Mouse (Mus musculus) cortical plate, adult 2 months (tissue): Measurements from ENCODE around the gene Mmp24. TPM values are rescaled to one million over a fixed set of nuclear protein-coding genes. Genes with fewer than 3 reads are reported as not detected.
A peak's percentile ranks its signal among the peaks of the same experiment; 100 is the strongest.

Experiments
- H3K27ac ChIP-seq: fragments of 200-500 bp; 2 replicates; pipeline ENCODE4 v1.5.1; 2012; ENCODE audit warnings: low read length, control low read depth, inconsistent platforms; ENCODE audit not compliant: insufficient read depth
- H3K4me1 ChIP-seq: fragments of 200-500 bp; 2 replicates; pipeline ENCODE4 v1.6.1; 2011; ENCODE audit warnings: low read length; ENCODE audit not compliant: control insufficient read depth, insufficient read depth
- H3K4me3 ChIP-seq: fragments of 200-500 bp; 2 replicates; pipeline ENCODE4 v1.5.1; 2011; ENCODE audit warnings: mild to moderate bottlenecking, low read length, control low read depth; ENCODE audit not compliant: insufficient read depth
- CTCF ChIP-seq: fragments of 200-500 bp; IDR thresholded peaks from 2 replicates; pipeline ENCODE4 v1.5.1; 2011; ENCODE audit warnings: mild to moderate bottlenecking, control low read depth, low read length; ENCODE audit not compliant: insufficient read depth; ENCODE audit errors: extremely low read depth
- POLR2A ChIP-seq: fragments of 200-500 bp; IDR thresholded peaks from 2 replicates; pipeline ENCODE4 v1.6.1; 2011; ENCODE audit warnings: mild to moderate bottlenecking, low read length, control low read depth; ENCODE audit not compliant: insufficient read depth; ENCODE audit errors: extremely low read depth
- polyA plus RNA-seq: library from polyadenylated mRNA; depleted of rRNA; stranded (reverse); fragments of >200 nt; gene quantifications from 2 replicates; pipeline ENCODE4 v1.2.3, GENCODE M21; 2012

Mmp24 gene
- polyA plus RNA-seq, 1 experiment: 33.8 TPM

DNA sequence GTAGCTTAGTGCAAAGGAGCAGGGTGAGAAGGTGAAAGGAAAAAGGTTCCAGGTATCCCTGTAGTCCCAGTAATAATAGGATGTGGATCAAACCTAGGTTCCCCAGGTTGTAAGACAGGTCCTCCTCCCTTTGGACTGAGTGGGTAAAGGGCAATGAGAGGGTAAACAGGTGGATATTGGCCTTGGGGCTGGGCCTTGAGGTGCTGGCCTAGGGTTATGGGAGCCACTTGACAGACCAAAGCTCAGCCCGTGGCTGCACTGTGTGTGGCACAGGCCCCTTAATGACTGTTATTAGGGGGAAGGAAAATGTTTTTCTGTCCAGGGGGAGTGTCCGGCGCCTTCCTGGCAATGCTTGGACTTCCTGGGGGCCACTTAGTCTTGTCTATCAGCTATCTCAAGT is 62.8 kb downstream of the Mmp24 start:
- Histone ChIP-seq H3K4me3 (no peak overlapping the region), H3K27ac (no peak overlapping the region), H3K4me1 (no peaks in the 10 kb centered on the region)
- TF ChIP-seq CTCF: no peak
- no peak for TF ChIP-seq POLR2A

- TF ChIP-seq POLR2A (no peak), CTCF (no peak)
- Histone ChIP-seq H3K4me3 (no peak overlapping the region), H3K4me1 (no peaks in the 10 kb centered on the region), H3K27ac (no peak overlapping the region)
These were observed 63.8 kb downstream of the Mmp24 start for GRCm38 (mm10) chr2:155838961-155839360.

GRCm38 (mm10) chr2:155846930-155847329 is 71.8 kb downstream of the Mmp24 start:
- no peak for TF ChIP-seq POLR2A
- TF ChIP-seq CTCF: no peak
- no peak overlapping the region for H3K4me3 ChIP-seq
- no peak overlapping the region for H3K27ac ChIP-seq
- H3K4me1 ChIP-seq: no peaks in the 10 kb centered on the region

- no peak for TF ChIP-seq POLR2A
- peak; percentile 91 for TF ChIP-seq CTCF
- no peak overlapping the region for H3K27ac ChIP-seq
These were observed 73.1 kb downstream of the Mmp24 start for GRCm38 (mm10) chr2:155848291-155848690.

GRCm38 (mm10) chr2:155849464-155849863 is 74.3 kb downstream of the Mmp24 start:
- TF ChIP-seq POLR2A (no peak), CTCF (no peak)
- Histone ChIP-seq H3K4me1 (no peaks in the 10 kb centered on the region), H3K27ac (no peak overlapping the region), H3K4me3 (no peak overlapping the region)

More at GRCm38 (mm10) chr2:155848291-155848690, 73.1 kb downstream of the Mmp24 start:
- Histone ChIP-seq H3K4me3 (no peak overlapping the region), H3K4me1 (no peaks in the 10 kb centered on the region)

DNA sequence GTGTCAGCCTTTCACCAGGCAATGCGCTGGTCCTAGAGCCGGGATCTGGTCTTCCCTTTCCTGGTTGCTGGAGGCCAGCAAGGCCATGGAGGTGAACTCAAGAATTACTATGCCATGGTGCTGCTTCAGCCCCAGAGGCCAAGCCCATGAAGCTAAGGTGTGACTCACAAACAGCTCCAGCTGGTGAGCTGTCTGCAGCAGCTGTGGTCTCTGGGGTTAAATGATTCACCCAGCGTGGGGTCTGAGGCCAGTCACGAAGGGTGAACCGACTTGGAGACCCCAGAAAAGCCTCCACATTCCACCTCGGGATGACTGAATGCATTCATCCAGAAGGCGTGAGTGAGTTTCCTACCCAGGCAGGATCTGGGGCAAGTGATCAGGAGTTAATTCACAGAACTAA is 75.0 kb downstream of the Mmp24 start:
- Histone ChIP-seq H3K27ac (no peak overlapping the region), H3K4me3 (no peak overlapping the region), H3K4me1 (no peaks in the 10 kb centered on the region)
- TF ChIP-seq CTCF (no peak), POLR2A (no peak)

DNA sequence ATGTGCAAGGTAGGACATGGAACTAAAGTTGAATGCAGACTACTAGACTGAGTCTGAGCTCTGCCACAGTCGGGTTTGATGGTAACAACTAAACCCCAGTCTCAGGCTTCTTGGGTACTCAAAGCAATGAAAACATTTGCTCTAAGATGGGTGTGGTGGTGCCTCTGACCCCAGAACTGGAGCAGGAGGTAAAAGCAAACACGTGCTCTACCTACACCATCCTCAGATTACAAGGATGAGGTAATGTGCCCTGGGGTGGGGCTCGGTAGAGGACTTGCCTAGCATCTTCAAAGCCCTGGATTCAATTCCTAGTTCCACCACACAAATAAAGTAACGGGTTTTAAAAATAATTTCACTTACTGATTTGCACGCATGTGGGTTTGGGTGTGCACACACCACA is 77.4 kb downstream of the Mmp24 start:
- H3K4me1 ChIP-seq: no peaks in the 10 kb centered on the region

DNA sequence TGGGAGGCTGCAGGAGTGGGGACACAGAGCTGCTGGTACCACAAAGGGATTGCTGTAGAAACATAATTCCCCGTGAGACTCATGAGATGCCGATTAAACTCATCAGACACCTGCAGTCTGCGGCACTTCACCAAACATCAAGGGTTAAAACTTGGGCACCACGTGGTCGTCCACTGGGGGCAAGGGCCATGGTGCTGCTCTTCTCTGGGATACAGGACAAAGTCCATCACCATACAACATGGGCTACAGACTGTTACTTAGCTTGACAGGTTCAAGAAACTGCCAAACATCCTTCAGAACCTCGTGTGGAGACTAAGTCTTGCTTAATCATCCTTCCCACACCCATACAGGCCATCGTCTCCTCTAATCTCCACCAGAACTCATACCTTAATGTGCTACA is 85.0 kb downstream of the Mmp24 start:
- Histone ChIP-seq H3K4me1 (no peaks in the 10 kb centered on the region; the same call in 1 of the 2 replicates), H3K4me3 (no peak overlapping the region), H3K27ac (no peak overlapping the region)
- TF ChIP-seq CTCF (no peak), POLR2A (no peak)

More for the DNA sequence above, 77.4 kb downstream of the Mmp24 start:
- Histone ChIP-seq H3K27ac (no peak overlapping the region), H3K4me3 (no peak overlapping the region)
- TF ChIP-seq POLR2A (no peak), CTCF (no peak)

DNA sequence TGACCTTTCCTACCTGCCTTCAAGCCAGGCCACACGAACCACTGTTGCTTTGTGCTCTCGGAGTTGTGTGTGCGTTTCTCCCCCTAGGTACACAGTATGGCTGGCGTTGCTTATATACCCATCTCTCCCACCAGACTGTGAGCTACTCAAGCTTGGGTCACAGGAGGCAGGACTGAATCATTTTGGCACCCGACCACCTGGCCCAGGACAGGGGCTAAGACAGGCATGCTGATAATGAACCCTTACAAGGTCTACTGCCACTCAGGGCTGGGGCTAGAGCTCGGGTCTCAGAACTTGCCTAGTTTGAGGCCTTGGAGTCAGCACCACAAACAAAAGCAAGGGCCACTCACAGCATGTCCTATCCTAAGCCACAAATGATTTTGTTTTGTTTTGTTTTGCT is 86.4 kb downstream of the Mmp24 start:
- no peak overlapping the region for H3K4me3 ChIP-seq
- no peak for TF ChIP-seq POLR2A
- no peak for TF ChIP-seq CTCF
- H3K4me1 ChIP-seq: no peaks in the 10 kb centered on the region; the same call in 1 of the 2 replicates
- no peak overlapping the region for H3K27ac ChIP-seq

DNA sequence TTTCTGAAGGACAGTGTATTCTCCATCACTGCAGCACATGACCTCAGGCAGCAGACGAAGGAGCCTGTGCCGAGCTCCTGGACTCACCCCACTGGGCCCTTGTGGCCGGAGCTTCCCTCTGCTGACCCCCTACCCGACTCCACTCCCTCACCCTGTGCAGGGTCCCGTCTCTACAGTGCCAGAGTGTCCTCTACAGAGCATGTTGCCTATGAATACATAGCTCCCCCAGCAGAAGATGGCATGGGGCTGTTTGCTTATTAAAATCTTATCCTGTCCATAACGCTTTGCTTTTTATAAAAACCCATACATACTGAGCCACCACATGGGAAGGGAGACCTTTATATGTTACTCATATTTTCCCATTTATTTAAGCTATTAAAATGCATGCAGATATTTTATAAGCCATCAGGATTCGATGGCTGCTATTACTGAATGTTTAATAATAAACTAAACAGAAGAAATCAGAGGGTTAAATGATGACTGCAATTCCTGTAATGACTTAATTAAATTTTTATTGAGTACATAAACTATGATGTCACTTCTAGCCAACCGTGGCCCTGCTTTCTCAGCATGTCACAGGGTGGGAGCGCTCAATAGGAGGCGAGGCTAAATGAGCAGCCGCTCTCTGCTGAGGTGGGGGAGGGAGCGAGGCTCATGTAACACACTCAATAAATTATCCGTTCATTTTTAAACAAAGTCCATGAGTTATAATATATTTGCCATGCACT is 87.6 kb downstream of the Mmp24 start:
- Histone ChIP-seq H3K4me3 (no peak overlapping the region), H3K4me1 (no peaks in the 10 kb centered on the region; the same call in 1 of the 2 replicates), H3K27ac (no peak overlapping the region)
- TF ChIP-seq POLR2A: no peak
- TF ChIP-seq CTCF: no peak
